Mouse (Mus musculus) Patski (cell line): Measurements from ENCODE around the gene Slc16a12. TPM values are rescaled to one million over a fixed set of nuclear protein-coding genes. Genes with fewer than 3 reads are reported as not detected.

Source experiments
- ATAC-seq: fragments of 100-300 bp; one replicate; pipeline ENCODE4 v1.8.0; 2021
- CTCF ChIA-PET: fragments of 350-600 bp; sonication (Branson Sonifier 250); formaldehyde crosslinking; loops from one replicate; lab custom pipeline; 2022; ENCODE audit warnings: inconsistent platforms; lab: Charles Lee
- POLR2A ChIA-PET: fragments of 350-600 bp; sonication (Branson Sonifier 250); formaldehyde crosslinking; loops from one replicate; lab custom pipeline; 2022; ENCODE audit warnings: antibody characterized with exemption, inconsistent platforms; lab: Charles Lee
- DNase-seq: peaks from one replicate; pipeline ENCODE4 v3.0.0-alpha.2; 2011; ENCODE audit warnings: low read depth, low spot score
- H3K27me3 ChIP-seq: fragments of 371-371 bp; one replicate; pipeline ENCODE4 v1.5.1; 2021
- CTCF ChIP-seq: fragments of 100-300 bp; IDR thresholded peaks from one replicate; pipeline ENCODE4 v1.5.1; 2021
- in situ Hi-C: fragments of 300-500 bp; cut with MboI; formaldehyde crosslinking; loops from 3 replicates; pipeline ENCODE4 v1.11.1; 2018; ENCODE audit warnings: low pct_unique_long_range_greater_than_20kb, mixed read lengths
- polyA plus RNA-seq: library from polyadenylated mRNA; unstranded; gene quantifications from one replicate; pipeline ENCODE4 v1.2.3, GENCODE M21; 2021

The Slc16a12 gene
- polyA plus RNA-seq, 1 experiment from 2014 or later: 0.19 TPM

- in situ Hi-C loops: no loop called here
- CTCF ChIA-PET: interaction anchor here (1.4 kb wide), 1 partner anchor 14 kb away, joined by 3 read pairs; no protein-coding TSS in a partner anchor
- POLR2A ChIA-PET: no interaction called here
- H3K27me3 ChIP-seq: no peaks in the 10 kb centered on the region
- no peak for DNase-seq
- no peak for TF ChIP-seq CTCF
- no peak for ATAC-seq
Observed at GRCm38 (mm10) chr19:34730584-34730983, 16.5 kb downstream of the Slc16a12 start.

GRCm38 (mm10) chr19:34729505-34729904 is 17.6 kb downstream of the Slc16a12 start:
- ChIA-PET CTCF (interaction anchor here (1.1 kb wide), 1 partner anchor 16 kb away, joined by 3 read pairs; no protein-coding TSS in a partner anchor), POLR2A (no interaction called here)
- TF ChIP-seq CTCF: no peak
- ATAC-seq (no peak), DNase-seq (no peak)
- no peaks in the 10 kb centered on the region for H3K27me3 ChIP-seq
- in situ Hi-C loops: no loop called here

- ChIA-PET POLR2A (interaction anchor here (1.7 kb wide), 1 partner anchor 10 kb away, joined by 4 read pairs; no protein-coding TSS in a partner anchor), CTCF (interaction anchor here (1.0 to 1.8 kb wide), 4 partner anchors 8 to 38 kb away, joined by 3 to 5 read pairs (median 4); no protein-coding TSS in a partner anchor)
- H3K27me3 ChIP-seq: no peaks in the 10 kb centered on the region
- no peak for TF ChIP-seq CTCF
- DNase-seq (no peak), ATAC-seq (no peak)
- in situ Hi-C loops: no loop called here
Observed at GRCm38 (mm10) chr19:34726254-34726962, 20.7 kb downstream of the Slc16a12 start.

DNA sequence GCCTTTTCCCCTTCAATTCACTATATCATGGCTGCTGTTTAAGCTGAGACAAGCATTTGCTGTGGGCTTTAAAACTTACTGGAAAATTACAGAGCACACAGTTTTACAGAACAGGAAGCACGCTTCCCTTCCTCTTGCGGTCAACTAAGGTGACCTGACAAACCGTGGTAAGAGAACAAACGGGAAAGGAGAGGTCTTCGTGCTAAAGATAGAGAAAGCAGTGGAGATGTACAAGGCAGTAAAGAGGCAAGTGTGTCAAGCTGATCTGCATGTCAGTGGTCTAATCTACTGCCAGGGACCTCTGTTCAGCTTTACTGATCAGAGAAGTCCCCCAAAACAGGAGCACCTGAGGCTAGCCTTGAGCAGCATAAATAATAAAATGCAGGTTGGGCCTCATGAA is 21.7 kb downstream of the Slc16a12 start:
- DNase-seq (no peak), ATAC-seq (no peak)
- CTCF ChIA-PET: interaction anchor here (1.8 to 3.6 kb wide), 2 partner anchors 27 to 31 kb away, joined by 5 to 14 read pairs; no protein-coding TSS in a partner anchor
- in situ Hi-C loops: no loop called here
- POLR2A ChIA-PET: interaction anchor here (1.7 kb wide), 1 partner anchor 9 kb away, joined by 4 read pairs; no protein-coding TSS in a partner anchor
- no peak for TF ChIP-seq CTCF
- H3K27me3 ChIP-seq: no peaks in the 10 kb centered on the region

DNA sequence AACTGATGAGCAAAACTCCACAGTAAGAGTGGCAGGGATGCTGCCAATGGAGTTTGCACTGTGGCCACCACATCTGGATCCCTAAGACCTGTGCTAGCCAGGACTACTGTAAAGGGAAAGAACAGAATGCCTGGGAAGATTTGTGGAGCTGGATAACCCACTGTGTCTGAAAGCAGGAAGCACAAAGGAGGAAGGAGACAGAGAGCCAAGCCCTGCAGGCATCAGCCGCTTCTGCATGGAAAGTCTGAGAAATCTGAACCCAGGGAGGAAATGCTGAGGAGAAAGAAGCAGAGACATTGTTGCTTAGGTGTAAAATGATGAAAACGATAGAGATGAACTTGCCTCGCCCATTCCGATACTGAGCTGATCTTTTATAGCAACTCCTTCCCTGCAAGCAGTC is 22.5 kb downstream of the Slc16a12 start:
- POLR2A ChIA-PET: interaction anchor here (1.7 kb wide), 1 partner anchor 8 kb away, joined by 4 read pairs; no protein-coding TSS in a partner anchor
- no peak for ATAC-seq

DNA sequence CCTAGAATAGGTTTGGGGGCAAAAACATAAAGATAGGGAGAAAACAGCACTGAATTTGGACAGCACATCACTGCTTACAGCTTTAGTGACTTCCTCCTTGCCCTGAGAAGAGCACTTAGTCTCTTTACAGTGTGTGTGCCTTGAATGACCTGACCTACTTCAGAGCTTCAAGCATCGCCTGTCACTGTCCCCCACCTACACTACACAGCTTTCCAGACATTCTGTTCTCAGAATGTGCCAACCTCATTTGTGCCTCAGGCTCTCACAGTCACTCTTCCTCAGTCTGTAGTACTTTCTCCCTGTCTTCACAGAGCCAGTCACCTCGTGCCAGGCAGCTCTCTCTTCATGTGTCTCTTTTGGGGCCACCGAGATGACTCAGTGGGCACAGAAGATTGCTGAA is 24.5 kb downstream of the Slc16a12 start:
- no peak for ATAC-seq
- ChIA-PET CTCF (interaction anchor here (1.3 to 3.6 kb wide), 3 partner anchors 9 to 29 kb away, joined by 4 to 14 read pairs (median 4); no protein-coding TSS in a partner anchor), POLR2A (no interaction called here)
- no peaks in the 10 kb centered on the region for H3K27me3 ChIP-seq
- in situ Hi-C loops: no loop called here
- TF ChIP-seq CTCF: no peak
- DNase-seq: no peak

More for the DNA sequence above, 22.5 kb downstream of the Slc16a12 start:
- H3K27me3 ChIP-seq: no peaks in the 10 kb centered on the region
- CTCF ChIA-PET: interaction anchor here (0.8 to 3.6 kb wide), 3 partner anchors 9 to 32 kb away, joined by 3 to 14 read pairs (median 5); no protein-coding TSS in a partner anchor
- no peak for TF ChIP-seq CTCF
- in situ Hi-C loops: no loop called here
- no peak for DNase-seq

DNA sequence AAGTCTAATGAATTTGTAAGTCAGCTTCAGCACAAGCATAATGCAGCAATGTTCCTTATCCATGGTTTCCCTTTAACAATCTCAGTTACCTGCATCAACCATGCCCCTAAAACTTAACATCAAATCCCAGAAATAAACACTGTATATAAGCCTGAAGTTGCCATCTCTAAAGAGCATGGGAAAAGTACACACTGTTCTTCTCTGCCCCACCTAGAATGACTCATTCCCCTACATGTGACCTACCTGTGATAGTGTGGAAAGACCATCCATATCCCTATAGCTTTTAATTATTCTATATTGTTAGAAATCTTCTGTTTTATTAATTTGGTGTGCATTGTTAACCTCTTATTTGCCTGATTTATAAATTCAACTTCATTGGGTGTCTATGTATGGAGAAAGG is 27.0 kb downstream of the Slc16a12 start:
- ATAC-seq (no peak), DNase-seq (no peak)
- in situ Hi-C loops: no loop called here
- CTCF ChIA-PET: interaction anchor here (1.0 to 2.1 kb wide), 5 partner anchors 10 to 47 kb away, joined by 3 to 8 read pairs (median 4); partner anchors contain the start of gene Slc16a12
- TF ChIP-seq CTCF: no peak
- H3K27me3 ChIP-seq: no peaks in the 10 kb centered on the region
- POLR2A ChIA-PET: no interaction called here

GRCm38 (mm10) chr19:34718963-34719362 is 28.1 kb downstream of the Slc16a12 start:
- no peaks in the 10 kb centered on the region for H3K27me3 ChIP-seq
- POLR2A ChIA-PET: no interaction called here
- DNase-seq (no peak), ATAC-seq (no peak)
- no peak for TF ChIP-seq CTCF
- in situ Hi-C loops: no loop called here
- CTCF ChIA-PET: interaction anchor here (1.4 to 2.1 kb wide), 4 partner anchors 15 to 33 kb away, joined by 3 to 8 read pairs (median 4); partner anchors contain the start of gene Slc16a12

DNA sequence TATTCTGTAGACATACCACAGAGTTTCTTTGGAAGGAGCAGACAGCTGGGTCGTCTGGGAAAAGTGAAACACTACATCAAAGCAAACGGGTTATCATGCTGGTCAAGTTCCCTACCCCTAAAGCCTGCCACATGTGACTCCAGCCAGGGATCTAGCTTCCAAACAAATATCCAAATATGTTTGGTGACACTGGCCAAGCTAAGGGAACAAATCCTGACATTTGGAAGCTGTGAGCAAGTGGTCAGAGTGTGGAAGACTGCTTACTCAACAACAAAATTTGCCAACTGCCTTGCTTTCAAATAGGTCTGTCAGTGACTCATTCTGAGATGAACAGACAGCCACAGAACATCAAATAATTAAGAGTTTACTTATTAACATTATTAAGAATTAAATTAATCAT is 28.6 kb downstream of the Slc16a12 start:
- ChIA-PET POLR2A (no interaction called here), CTCF (interaction anchor here (0.9 to 2.0 kb wide), 3 partner anchors 9 to 33 kb away, joined by 3 to 5 read pairs (median 4); no protein-coding TSS in a partner anchor)
- no peak for DNase-seq
- in situ Hi-C loops: no loop called here
- TF ChIP-seq CTCF: no peak
- peak; percentile 58 for ATAC-seq
- H3K27me3 ChIP-seq: no peaks in the 10 kb centered on the region

- in situ Hi-C loops: no loop called here
- H3K27me3 ChIP-seq: no peaks in the 10 kb centered on the region
- ATAC-seq (no peak), DNase-seq (no peak)
- no peak for TF ChIP-seq CTCF
- POLR2A ChIA-PET: interaction anchor here (1.0 kb wide), 1 partner anchor 9 kb away, joined by 4 read pairs; no protein-coding TSS in a partner anchor
- CTCF ChIA-PET: no interaction called here
Observed at GRCm38 (mm10) chr19:34715895-34716294, 31.2 kb downstream of the Slc16a12 start.
